Mouse (Mus musculus) bone marrow macrophage, adult 2 months (primary cell): ENCODE data around the gene Sephs1.

Experiments used
- CTCF ChIP-seq: IDR thresholded peaks from 2 replicates; pipeline ENCODE4 v1.5.1; 2012; ENCODE audit warnings: low read depth, mild to moderate bottlenecking, low read length, moderate library complexity
- POLR2A ChIP-seq: IDR thresholded peaks from 2 replicates; pipeline ENCODE4 v1.6.1; 2012; ENCODE audit warnings: mild to moderate bottlenecking, low read depth, low read length, borderline replicate concordance

GRCm38 (mm10) chr2:4895598-4895997, 14.2 kb downstream of the Sephs1 start:
- TF ChIP-seq POLR2A = no peak
- TF ChIP-seq CTCF = no peak
